Mouse (Mus musculus) CD4-positive, CD25-positive, alpha-beta regulatory T cell (primary cell): ENCODE data around the gene Nova1. TPM values are rescaled to one million over a fixed set of nuclear protein-coding genes. Genes with fewer than 3 reads are reported as not detected.

Experiments used
- polyA plus RNA-seq: library from polyadenylated mRNA; unstranded; fragments of 100-300 nt; shearing (Covaris generic); gene quantifications from one replicate; pipeline ENCODE4 v1.2.1, GENCODE M21; 2017

Nova1 gene
- 0.07 TPM for polyA plus RNA-seq

GRCm38 (mm10) chr12:46818856-46819347 is at the start of gene Nova1:
Gene Nova1, minus strand, starts transcription at chr12:46818929.

